Mouse (Mus musculus) ES-E14 (cell line): ENCODE measurements at regions not wholly inside any gene's neighbourhood (a gene's known extent, or its start where the extent isn't known, plus 50 kb on each side); places are given as distances from the start of the nearest gene placed in this dataset.

Experiments
- CHD2 ChIP-seq: IDR thresholded peaks from 2 replicates; pipeline ENCODE4 v1.6.1; 2014; ENCODE audit warnings: mild to moderate bottlenecking, low read depth, low read length, inconsistent platforms
- HCFC1 ChIP-seq: IDR thresholded peaks from 2 replicates; pipeline ENCODE4 v1.6.1; 2012; ENCODE audit warnings: low read length, inconsistent platforms, borderline replicate concordance; ENCODE audit not compliant: insufficient read depth
- ZNF384 ChIP-seq: IDR thresholded peaks from 2 replicates; pipeline ENCODE4 v1.6.1; 2012; ENCODE audit warnings: low read depth, low read length, inconsistent platforms

GRCm38 (mm10) chr5:112627305-112627704, 50.3 kb upstream of the Sez6l start:
- TF ChIP-seq HCFC1 (no peak), ZNF384 (no peak), CHD2 (no peak)
